Mouse (Mus musculus) heart, embryonic 16.5 days (tissue): Measurements from ENCODE around the gene Olfr1444. TPM values are rescaled to one million over a fixed set of nuclear protein-coding genes. Genes with fewer than 3 reads are reported as not detected.

ENCODE experiments used
- ATAC-seq: fragments of 200-750 bp; cut with Nextera tagmentation; replicated peaks from 2 replicates; pipeline ENCODE4 v1.8.0; 2017; ENCODE audit warnings: moderate number of reproducible peaks; ENCODE audit not compliant: insufficient read depth, low FRiP score; ENCODE audit errors: extremely low read depth
- H3K27ac ChIP-seq: fragments of 300-500 bp; sonication (generic); 2 replicates; pipeline ENCODE4 v1.5.1; 2014; ENCODE audit warnings: mild to moderate bottlenecking, low read length, control low read depth, moderate library complexity
- H3K27me3 ChIP-seq: fragments of 300-500 bp; sonication (generic); 2 replicates; pipeline ENCODE4 v1.6.1; 2014; ENCODE audit warnings: low read length, mixed read lengths; ENCODE audit not compliant: control insufficient read depth, insufficient read depth
- H3K36me3 ChIP-seq: fragments of 300-500 bp; sonication (generic); 2 replicates; pipeline ENCODE4 v1.6.1; 2014; ENCODE audit not compliant: control insufficient read depth, insufficient read depth
- H3K4me1 ChIP-seq: fragments of 300-500 bp; sonication (generic); 2 replicates; pipeline ENCODE4 v1.6.1; 2014; ENCODE audit warnings: low read length, mixed read lengths; ENCODE audit not compliant: control insufficient read depth, insufficient read depth
- H3K4me2 ChIP-seq: fragments of 300-500 bp; sonication (generic); 2 replicates; pipeline ENCODE4 v1.6.1; 2014; ENCODE audit warnings: low read depth, mild to moderate bottlenecking, control low read depth, low read length
- H3K4me3 ChIP-seq: fragments of 300-500 bp; sonication (generic); 2 replicates; pipeline ENCODE4 v1.5.1; 2014; ENCODE audit warnings: mild to moderate bottlenecking, control low read depth, low read length
- H3K9ac ChIP-seq: fragments of 300-500 bp; sonication (generic); 2 replicates; pipeline ENCODE4 v1.6.1; 2014; ENCODE audit warnings: low read length, control low read depth
- H3K9me3 ChIP-seq: fragments of 300-500 bp; sonication (generic); replicated peaks from 2 replicates; pipeline ENCODE4 v1.6.1; 2016; ENCODE audit warnings: low read length; ENCODE audit not compliant: control insufficient read depth
- WGBS: fragments of 180-500 bp; shearing (Covaris S2); extraction: QIAGEN DNeasy Blood & Tissue Kit; methylation state at CpG from one replicate; pipeline ENCODE4 v1.1.7; 2014; 5-methylcytosine and 5-hydroxymethylcytosine counted together
- polyA plus RNA-seq: library from polyadenylated mRNA; unstranded; fragments of >200 nt; fragmentation: Nextera tagmentation; extraction: Ambion mirVana; gene quantifications from 2 replicates; pipeline ENCODE4 v1.2.1, GENCODE M21; 2015

The Olfr1444 gene
- polyA plus RNA-seq, 1 experiment from 2014 or later = not detected

GRCm38 (mm10) chr19:12838507-12838906 is 18.6 kb upstream of the Olfr1444 start:
- no peak for ATAC-seq
- Histone ChIP-seq H3K27me3 (no peaks in the 10 kb centered on the region), H3K9me3 (no peaks in the 10 kb centered on the region), H3K36me3 (no peaks in the 10 kb centered on the region), H3K9ac (no peak overlapping the region), H3K4me3 (no peak overlapping the region), H3K27ac (no peak overlapping the region), H3K4me2 (no peak overlapping the region), H3K4me1 (no peaks in the 10 kb centered on the region)
- WGBS = 72% methylated on average over 1 of the region's 1 CpGs

DNA sequence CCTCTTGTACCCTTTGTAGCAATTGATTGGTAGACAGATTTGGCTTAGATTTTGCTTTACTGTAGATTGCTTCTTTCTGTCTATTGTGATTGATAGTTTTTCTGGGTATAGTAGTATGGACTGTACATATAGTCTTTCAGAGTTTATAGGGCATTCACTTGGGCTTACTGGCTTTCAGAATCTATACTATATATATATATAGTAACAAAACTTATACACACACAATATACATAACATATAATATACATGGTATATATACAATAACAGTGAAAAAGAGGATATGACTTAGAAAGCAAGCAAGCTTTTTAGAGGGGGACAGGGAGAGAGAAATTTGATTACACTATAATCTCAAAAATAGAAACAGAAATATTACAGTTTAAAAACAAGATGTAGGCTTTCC is 10.7 kb upstream of the Olfr1444 start, which contains the start of gene Gm5244:
Gene Gm5244 (plus strand): TSS at position 301 of the 400 bp plus-strand sequence.
- Histone ChIP-seq H3K27me3 (no peaks in the 10 kb centered on the region), H3K4me1 (no peaks in the 10 kb centered on the region), H3K4me3 (no peak within 1 kb of the TSS), H3K9me3 (no peaks in the 10 kb centered on the region), H3K4me2 (no peak within 1 kb of the TSS), H3K27ac (no peak within 1 kb of the TSS), H3K36me3 (no peaks in the 10 kb centered on the region), H3K9ac (no peak within 1 kb of the TSS)
- no peak for ATAC-seq

DNA sequence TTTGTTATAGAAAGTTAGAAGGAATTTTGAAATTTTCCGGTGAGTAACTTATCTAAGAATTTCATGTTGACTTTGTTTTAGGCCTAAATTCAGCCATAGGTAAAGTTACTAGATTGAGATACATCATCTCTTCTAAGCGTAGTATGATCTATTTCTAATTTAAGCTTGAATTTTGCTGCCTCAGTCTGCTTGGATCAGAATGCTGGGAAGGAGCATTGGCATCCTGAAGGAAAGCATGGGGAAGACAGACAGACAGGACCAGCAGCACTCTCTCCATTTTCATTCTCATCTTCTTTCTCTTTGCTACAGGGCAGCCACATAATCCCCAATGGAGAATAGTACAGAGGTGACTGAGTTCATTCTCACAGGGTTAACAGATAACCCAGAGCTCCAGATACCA is 26.5 kb downstream of the Olfr1444 start, which contains the start of gene Olfr1445:
Gene Olfr1445 (plus strand): TSS at position 301 of the 400 bp plus-strand sequence.
- Histone ChIP-seq H3K9ac (no peak within 1 kb of the TSS), H3K27me3 (no peaks in the 10 kb centered on the region), H3K4me3 (no peak within 1 kb of the TSS), H3K27ac (no peak within 1 kb of the TSS), H3K36me3 (no peaks in the 10 kb centered on the region), H3K4me2 (no peak within 1 kb of the TSS), H3K4me1 (no peaks in the 10 kb centered on the region), H3K9me3 (no peaks in the 10 kb centered on the region)
- ATAC-seq = no peak
- WGBS = 73% methylated on average over 2 of the region's 2 CpGs

GRCm38 (mm10) chr19:12893424-12893823 is 36.3 kb downstream of the Olfr1444 start, which contains the start of gene Olfr1446:
Olfr1446 (minus strand) TSS chr19:12893524.
- Histone ChIP-seq H3K27me3 (no peaks in the 10 kb centered on the region), H3K9me3 (no peaks in the 10 kb centered on the region), H3K4me2 (no peak within 1 kb of the TSS), H3K27ac (no peak within 1 kb of the TSS), H3K4me3 (no peak within 1 kb of the TSS), H3K9ac (no peak within 1 kb of the TSS), H3K36me3 (no peaks in the 10 kb centered on the region), H3K4me1 (no peaks in the 10 kb centered on the region)
- no peak for ATAC-seq
- WGBS = 63% methylated on average over 1 of the region's 1 CpGs

DNA sequence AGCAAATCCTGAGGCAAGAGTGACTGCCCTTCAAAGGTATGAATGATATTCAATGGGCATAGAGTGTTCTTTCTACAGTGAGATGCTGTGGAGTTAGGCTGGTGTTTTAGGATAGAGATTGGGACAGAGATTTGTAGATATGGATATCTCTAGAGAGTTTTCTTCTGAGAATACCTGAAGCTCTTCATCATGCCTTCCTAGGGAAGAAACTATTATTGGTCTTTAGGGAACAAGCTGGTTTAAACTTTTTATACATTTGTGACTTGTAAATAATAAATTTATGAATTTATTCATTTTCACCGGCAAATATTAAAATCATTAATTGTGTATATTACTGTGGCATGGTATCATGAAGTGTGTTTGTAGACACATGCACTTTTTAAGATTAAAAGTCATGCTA is 46.6 kb downstream of the Olfr1444 start, which contains the start of gene Olfr1447:
Gene Olfr1447 (minus strand): TSS at position 101 of the 400 bp plus-strand sequence.
- no peaks in the 10 kb centered on the region; the same call in 1 of the 2 replicates for H3K9me3 ChIP-seq
- 84% methylated on average over 1 of the region's 1 CpGs for WGBS
- no peaks in the 10 kb centered on the region for H3K27me3 ChIP-seq
- H3K4me3 ChIP-seq = no peak within 1 kb of the TSS
- H3K4me1 ChIP-seq = no peaks in the 10 kb centered on the region
- H3K9ac ChIP-seq = no peak within 1 kb of the TSS
- no peak for ATAC-seq
- no peaks in the 10 kb centered on the region for H3K36me3 ChIP-seq
- H3K27ac ChIP-seq = no peak within 1 kb of the TSS
- no peak within 1 kb of the TSS for H3K4me2 ChIP-seq

Other genes with a start within 250 kb of the Olfr1444 start
- gene Glyat, start 224.0 kb upstream of the Olfr1444 start, polyA plus RNA-seq = not detected in 2 replicates
- not detected in 2 replicates for gene Olfr1442, start 186.8 kb upstream of the Olfr1444 start, polyA plus RNA-seq
- not detected in 2 replicates for gene Olfr1443, start 179.2 kb upstream of the Olfr1444 start, polyA plus RNA-seq
- gene Keg1, start 161.5 kb upstream of the Olfr1444 start, polyA plus RNA-seq = not detected in 2 replicates
- 1.0 TPM in 2 replicates for gene Cntf, start 91.7 kb upstream of the Olfr1444 start, polyA plus RNA-seq
- 9.9 and 10.5 TPM in 2 replicates for gene Zfp91, start 61.2 kb upstream of the Olfr1444 start, polyA plus RNA-seq
- gene Lpxn, start 61.1 kb upstream of the Olfr1444 start, polyA plus RNA-seq = 2.5 and 4.9 TPM in 2 replicates
- gene Gm5244, start 10.6 kb upstream of the Olfr1444 start, polyA plus RNA-seq = not detected in 2 replicates
- not detected in 2 replicates for gene Olfr1445, start 26.6 kb downstream of the Olfr1444 start, polyA plus RNA-seq
- gene Olfr1446, start 36.2 kb downstream of the Olfr1444 start, polyA plus RNA-seq = not detected in 2 replicates
- not detected in 2 replicates for gene Olfr1447, start 46.5 kb downstream of the Olfr1444 start, polyA plus RNA-seq
- not detected in 2 replicates for gene Olfr1448, start 67.1 kb downstream of the Olfr1444 start, polyA plus RNA-seq
- not detected in 2 replicates for gene Olfr1449, start 73.6 kb downstream of the Olfr1444 start, polyA plus RNA-seq
- gene Olfr1450, start 93.0 kb downstream of the Olfr1444 start, polyA plus RNA-seq = not detected in 2 replicates
- gene Olfr1451, start 137.7 kb downstream of the Olfr1444 start, polyA plus RNA-seq = not detected in 2 replicates
- gene Olfr1453, start 171.0 kb downstream of the Olfr1444 start, polyA plus RNA-seq = not detected in 2 replicates
- gene Olfr1454, start 203.3 kb downstream of the Olfr1444 start, polyA plus RNA-seq = not detected in 2 replicates
- gene Olfr1457, start 240.6 kb downstream of the Olfr1444 start, polyA plus RNA-seq = not detected in 2 replicates
- not detected in 2 replicates for gene Olfr1458, start 249.5 kb downstream of the Olfr1444 start, polyA plus RNA-seq